Mouse (Mus musculus) testis, postnatal 10 days (tissue): ENCODE data around the gene Klhl26.
A peak's percentile ranks its signal among the peaks of the same experiment; 100 is the strongest.
"Not testable (repeated sequence)": the region's sequence is repeated elsewhere in the genome, so short reads cannot be mapped to it uniquely, and the experiment has no call there.

Experiments used
- DNase-seq: peaks from one replicate; pipeline ENCODE4 v3.0.0; 2021; ENCODE audit warnings: low spot score

Gene Klhl26

GRCm38 (mm10) chr8:70476333-70477268, at the start of gene Klhl26:
Gene Klhl26 (minus strand): TSS chr8:70476968.
- DNase-seq: peak; percentile 99

GRCm38 (mm10) chr8:70522592-70523403, 46.0 kb upstream of the Klhl26 start:
- DNase-seq: peak; percentile 96

DNA sequence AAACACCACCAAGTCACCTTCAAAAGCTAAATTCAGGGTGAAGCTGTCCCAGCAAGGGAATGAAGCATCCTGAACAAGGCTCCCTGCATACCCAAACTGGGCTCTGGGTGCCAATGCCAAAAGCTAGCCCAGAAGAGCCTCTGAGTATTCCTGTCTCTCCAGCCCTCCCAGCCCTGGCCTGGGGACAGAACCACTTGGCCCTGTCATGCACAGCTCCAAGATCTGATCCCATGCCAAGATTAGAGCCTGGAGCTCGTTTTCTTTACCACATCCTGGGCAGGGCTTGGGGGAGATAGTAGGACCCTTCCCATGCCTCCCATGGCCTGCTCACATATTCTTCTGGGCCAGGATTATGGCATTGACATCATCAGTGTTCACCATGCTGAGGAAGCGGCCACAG, 42.8 kb upstream of the Klhl26 start:
- DNase-seq: no peak

DNA sequence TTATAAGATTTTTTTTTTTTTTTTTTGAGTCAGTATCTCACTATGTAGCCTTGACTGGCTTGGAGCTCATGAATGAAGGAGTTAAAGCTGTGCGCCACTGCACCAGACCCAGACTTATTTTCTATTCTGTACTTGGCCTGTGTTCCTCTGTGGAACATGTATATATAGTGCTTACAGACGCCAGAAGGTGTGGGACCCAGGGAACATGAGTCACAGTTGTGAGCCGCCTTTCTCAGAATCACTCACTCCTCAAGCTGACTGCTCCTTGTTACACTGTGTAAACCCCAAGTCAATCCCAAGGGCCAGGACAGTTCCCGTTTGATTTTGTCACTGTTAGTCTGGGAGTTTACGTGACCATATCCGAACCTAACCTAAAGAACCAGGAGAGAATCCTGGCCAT, 42.3 kb upstream of the Klhl26 start:
- no peak for DNase-seq

- no peak for DNase-seq
These were observed 41.3 kb upstream of the Klhl26 start for GRCm38 (mm10) chr8:70517940-70518643.

GRCm38 (mm10) chr8:70513441-70513840, 36.7 kb upstream of the Klhl26 start:
- no peak for DNase-seq

GRCm38 (mm10) chr8:70512253-70512903, 35.6 kb upstream of the Klhl26 start:
- no peak for DNase-seq

- no peak for DNase-seq
These were observed 35.0 kb upstream of the Klhl26 start for GRCm38 (mm10) chr8:70511770-70512169.

DNA sequence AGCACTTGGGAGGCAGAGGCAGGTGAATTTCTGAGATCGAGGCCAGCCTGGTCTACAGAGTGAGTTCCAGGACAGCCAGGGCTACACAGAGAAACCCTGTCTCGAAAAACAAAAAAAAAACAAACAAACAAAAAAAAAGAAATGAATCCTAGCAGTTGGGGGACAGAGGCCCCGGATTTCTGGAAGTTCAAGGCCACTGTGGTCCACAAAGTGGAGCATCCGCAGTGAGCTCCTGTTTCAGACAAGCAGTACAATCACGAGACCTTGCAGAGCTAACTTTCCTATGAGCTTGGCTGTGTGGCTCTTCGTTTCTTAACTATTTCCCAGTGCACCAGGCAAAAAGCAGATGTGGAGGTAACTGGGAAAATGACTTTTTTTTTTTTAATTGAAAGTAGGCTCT, 34.4 kb upstream of the Klhl26 start:
- DNase-seq: not testable (repeated sequence)

DNA sequence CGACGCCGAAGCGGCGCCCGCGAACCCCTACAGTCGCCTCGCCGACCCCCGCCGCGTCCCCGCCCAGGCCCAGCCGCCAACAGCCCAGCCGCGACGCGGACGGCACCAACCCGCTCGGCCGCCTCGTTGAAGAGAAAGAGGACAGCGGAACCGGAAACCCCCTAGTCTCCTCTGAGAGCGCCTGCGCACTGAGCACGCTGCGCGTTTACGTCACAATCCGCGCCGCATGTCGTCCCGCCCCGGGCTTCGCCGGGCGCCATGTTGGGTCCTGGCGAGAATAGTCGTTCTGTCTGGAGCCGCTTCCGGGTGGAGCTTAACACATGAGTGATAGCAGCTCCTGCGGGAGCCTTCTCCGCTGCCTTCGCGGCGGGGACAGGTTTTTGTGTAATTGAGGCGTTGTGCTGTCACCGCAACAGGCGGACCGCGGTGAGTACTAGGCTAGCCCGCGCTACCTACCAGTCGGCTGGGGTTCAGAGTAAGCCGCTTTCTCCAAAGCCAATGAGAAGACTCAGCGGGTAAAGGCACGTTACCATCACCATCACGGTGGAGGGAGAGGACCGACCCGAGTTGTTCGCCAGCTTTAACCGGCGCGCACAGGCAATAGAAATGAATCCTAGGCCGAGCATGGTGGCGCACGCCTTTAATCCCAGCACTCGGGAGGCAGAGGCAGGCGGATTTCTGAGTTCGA, 33.6 kb upstream of the Klhl26 start, which contains the start of gene Uba52:
Gene Uba52, minus strand, starts transcription at position 574 of the 688 bp plus-strand sequence.
- peak; percentile 96 for DNase-seq

GRCm38 (mm10) chr8:70509281-70509952, 32.6 kb upstream of the Klhl26 start:
- DNase-seq: no peak

DNA sequence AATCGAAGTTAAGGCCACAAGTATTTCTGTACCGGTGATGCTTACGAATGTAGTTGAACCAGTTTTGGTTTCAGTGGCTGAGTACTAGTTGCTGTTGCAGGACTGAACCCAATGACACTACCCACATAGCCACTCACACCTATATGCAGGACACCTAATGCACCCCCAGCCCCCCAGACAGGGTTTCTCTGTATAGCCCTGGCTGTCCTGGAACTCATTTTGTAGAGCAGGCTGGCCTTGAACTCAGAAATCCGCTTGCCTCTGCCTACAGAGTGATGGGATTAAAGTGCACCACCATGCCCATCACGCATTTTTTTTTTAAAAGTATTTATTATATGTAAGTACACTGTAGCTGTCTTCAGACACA, 30.2 kb upstream of the Klhl26 start:
- DNase-seq: no peak

- peak; percentile 97 for DNase-seq
These were observed 29.7 kb upstream of the Klhl26 start, which contains the start of gene Rex1bd for GRCm38 (mm10) chr8:70506328-70507026. Gene Rex1bd (minus strand): TSS chr8:70506752.

DNA sequence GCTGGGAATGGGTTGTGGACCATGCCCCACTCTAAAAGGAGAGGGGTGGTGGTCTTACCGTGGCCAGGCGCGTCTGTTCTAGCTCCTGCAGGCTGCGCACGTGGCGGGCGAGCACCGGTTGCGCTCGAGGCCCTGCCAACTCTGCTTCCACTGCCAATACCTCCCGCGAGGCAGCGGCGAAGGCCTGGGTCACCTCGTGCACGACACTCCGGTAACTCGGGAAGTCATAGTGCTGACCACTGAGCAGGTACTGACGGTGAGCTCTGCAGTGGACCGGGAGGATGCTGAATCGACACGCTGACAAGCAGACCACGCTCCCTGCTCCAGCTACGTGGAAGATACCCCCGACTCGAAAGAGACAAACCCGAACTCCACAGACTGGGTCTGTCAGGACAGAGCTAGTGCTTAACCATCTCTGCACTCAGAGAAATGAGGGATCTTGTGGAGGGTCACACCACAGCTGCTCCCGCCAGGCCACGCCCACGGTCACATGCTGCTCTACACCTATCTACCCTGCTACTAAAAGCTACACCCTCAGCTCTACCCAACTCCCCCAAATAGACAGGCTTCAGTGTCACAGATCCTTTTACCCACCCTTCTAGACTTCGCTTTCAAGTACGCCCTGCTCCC, 29.0 kb upstream of the Klhl26 start:
- no peak for DNase-seq

DNA sequence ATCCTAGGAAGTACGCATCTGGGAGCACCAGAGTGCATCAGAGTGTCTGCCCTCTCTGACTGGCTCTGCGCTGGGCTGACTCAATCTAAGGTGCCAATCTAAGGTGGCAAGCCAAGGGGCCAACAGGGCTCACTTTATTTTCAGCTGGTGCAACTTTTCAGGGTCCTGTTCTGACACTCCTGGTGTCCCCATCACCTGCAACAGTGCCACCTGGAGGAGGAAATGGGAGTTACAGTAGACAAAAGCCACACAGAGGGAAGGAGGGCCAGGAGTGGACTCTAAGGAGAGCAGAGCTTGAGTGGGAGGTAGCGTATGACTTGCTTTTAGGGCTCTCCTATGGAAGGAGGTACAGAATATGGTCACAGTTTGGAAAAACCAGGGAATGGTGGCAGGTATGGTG, 28.1 kb upstream of the Klhl26 start:
- peak; percentile 92 for DNase-seq

GRCm38 (mm10) chr8:70504291-70504716, 27.5 kb upstream of the Klhl26 start:
- DNase-seq: peak; percentile 82

GRCm38 (mm10) chr8:70503062-70503750, 26.4 kb upstream of the Klhl26 start:
- DNase-seq: peak; percentile 84

DNA sequence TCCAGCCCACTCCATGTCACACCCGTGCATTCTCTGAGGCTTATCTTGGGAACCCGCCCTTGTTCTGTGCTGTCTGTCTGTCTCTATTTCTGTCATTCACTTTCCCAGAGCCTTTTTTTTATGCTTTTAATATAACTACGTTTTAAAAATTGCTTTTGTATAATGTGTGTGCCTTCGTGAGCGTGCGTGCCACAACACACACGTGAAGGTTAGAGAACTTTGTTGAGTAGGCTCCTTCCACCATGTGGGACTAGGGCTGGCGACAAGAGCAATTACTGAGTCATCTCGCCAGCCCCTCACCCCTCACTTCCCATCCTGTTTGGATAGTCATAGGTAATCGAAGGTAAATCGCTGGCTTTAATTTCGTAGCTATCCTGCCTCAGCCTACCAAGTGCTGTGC, 25.8 kb upstream of the Klhl26 start:
- no peak for DNase-seq
